Mouse (Mus musculus): ENCODE results near the gene Trnp1. TPM values are rescaled to one million over a fixed set of nuclear protein-coding genes. Genes with fewer than 3 reads are reported as not detected.
A peak's percentile ranks its signal among the peaks of the same experiment; 100 is the strongest.

Trnp1 gene
- polyA plus RNA-seq, 1 experiment from 2014 or later = 0.27 TPM

DNA sequence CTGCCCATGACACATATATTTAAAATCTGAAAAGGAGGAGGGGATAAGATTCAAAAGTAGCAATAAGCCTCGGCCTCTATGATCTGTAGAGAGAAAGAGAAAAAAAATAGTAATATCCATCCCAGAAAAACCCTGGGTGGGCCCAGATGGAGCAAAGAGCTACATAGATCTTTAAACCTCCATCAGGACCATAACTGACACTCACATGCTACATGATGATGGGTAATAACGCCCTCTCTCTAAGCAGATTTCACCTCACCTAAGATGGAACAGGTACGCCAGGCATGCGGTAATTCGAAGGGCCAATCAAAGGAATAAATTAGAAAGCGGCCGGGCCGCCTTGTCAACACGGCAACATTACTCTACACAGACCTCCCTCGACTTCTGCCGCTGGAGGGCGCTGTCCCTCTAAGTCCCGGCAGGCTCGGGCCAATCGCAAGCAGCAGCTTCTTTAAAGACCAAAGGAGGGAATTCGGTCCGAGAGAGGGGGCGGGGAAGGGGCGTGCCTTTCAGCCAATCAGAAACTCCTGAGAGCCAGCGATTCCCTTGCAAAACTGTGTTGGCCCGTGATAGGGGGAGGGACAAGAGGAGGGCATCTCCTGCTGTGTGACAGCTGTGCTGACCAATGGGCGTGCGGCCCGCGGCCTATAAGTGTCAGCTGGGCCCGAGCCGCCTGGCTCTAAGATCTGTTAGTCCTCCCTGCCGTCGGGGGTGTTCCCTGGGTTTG lies 18.7 kb downstream of the Trnp1 start, which contains the start of gene Tent5b:
Gene Tent5b, plus strand, starts transcription at position 675 of the 727 bp plus-strand sequence.
- H3K4me2 ChIP-seq = peak within 1 kb of the TSS; percentile 79
- H3K4me3 ChIP-seq = peak within 1 kb of the TSS; percentile 55
- peak within 1 kb of the TSS; percentile 47; the same call in 1 of the 2 replicates for H3K9ac ChIP-seq
- peak; percentile 98 for ATAC-seq
- no peaks in the 10 kb centered on the region for H3K36me3 ChIP-seq
- no peak within 1 kb of the TSS for H3K27ac ChIP-seq
- peaks cover 18% of the 10 kb centered on the region for H3K4me1 ChIP-seq
- 4% methylated on average over 29 of the region's 29 CpGs for WGBS (ENCODE audit: insufficient replicate concordance)
- H3K27me3 ChIP-seq (replicated peaks) = peaks cover 96% of the 10 kb centered on the region
- no peaks in the 10 kb centered on the region for H3K9me3 ChIP-seq (replicated peaks)

GRCm38 (mm10) chr4:133473833-133474232 lies 24.5 kb downstream of the Trnp1 start:
- no peak overlapping the region for H3K4me3 ChIP-seq
- no peaks in the 10 kb centered on the region for H3K36me3 ChIP-seq
- H3K4me1 ChIP-seq = peaks cover 4% of the 10 kb centered on the region; the same call in 1 of the 2 replicates
- no peak for ATAC-seq
- peaks cover 6% of the 10 kb centered on the region; the same call in 1 of the 2 replicates for H3K9me3 ChIP-seq (replicated peaks)
- H3K27ac ChIP-seq = no peak overlapping the region
- H3K9ac ChIP-seq = no peak overlapping the region
- 44% methylated on average over 2 of the region's 2 CpGs for WGBS (ENCODE audit: insufficient replicate concordance)
- peaks cover 72% of the 10 kb centered on the region for H3K27me3 ChIP-seq (replicated peaks)
- no peak overlapping the region for H3K4me2 ChIP-seq

GRCm38 (mm10) chr4:133471135-133471821 lies 27.1 kb downstream of the Trnp1 start:
- no peak for ATAC-seq
- Histone ChIP-seq H3K9ac (no peak overlapping the region), H3K27ac (no peak overlapping the region), H3K4me2 (no peak overlapping the region), H3K4me3 (no peak overlapping the region), H3K4me1 (peaks cover 16% of the 10 kb centered on the region), H3K9me3 (replicated peaks) (peaks cover 6% of the 10 kb centered on the region; the same call in 1 of the 2 replicates), H3K27me3 (replicated peaks) (peaks cover 66% of the 10 kb centered on the region), H3K36me3 (no peaks in the 10 kb centered on the region)
- WGBS (ENCODE audit: insufficient replicate concordance) = 68% methylated on average over 7 of the region's 7 CpGs

- 19% methylated on average over 12 of the region's 12 CpGs for WGBS (ENCODE audit: insufficient replicate concordance)
- H3K4me1 ChIP-seq = peaks cover 16% of the 10 kb centered on the region
- H3K9ac ChIP-seq = no peak overlapping the region
- ATAC-seq = no peak
- H3K9me3 ChIP-seq (replicated peaks) = peaks cover 6% of the 10 kb centered on the region; the same call in 1 of the 2 replicates
- H3K27me3 ChIP-seq (replicated peaks) = peaks cover 45% of the 10 kb centered on the region
- no peak overlapping the region for H3K4me3 ChIP-seq
- peak overlapping the region; percentile 78 for H3K4me2 ChIP-seq
- H3K36me3 ChIP-seq = no peaks in the 10 kb centered on the region
- no peak overlapping the region for H3K27ac ChIP-seq
Measured at GRCm38 (mm10) chr4:133469122-133469521, 29.2 kb downstream of the Trnp1 start.

DNA sequence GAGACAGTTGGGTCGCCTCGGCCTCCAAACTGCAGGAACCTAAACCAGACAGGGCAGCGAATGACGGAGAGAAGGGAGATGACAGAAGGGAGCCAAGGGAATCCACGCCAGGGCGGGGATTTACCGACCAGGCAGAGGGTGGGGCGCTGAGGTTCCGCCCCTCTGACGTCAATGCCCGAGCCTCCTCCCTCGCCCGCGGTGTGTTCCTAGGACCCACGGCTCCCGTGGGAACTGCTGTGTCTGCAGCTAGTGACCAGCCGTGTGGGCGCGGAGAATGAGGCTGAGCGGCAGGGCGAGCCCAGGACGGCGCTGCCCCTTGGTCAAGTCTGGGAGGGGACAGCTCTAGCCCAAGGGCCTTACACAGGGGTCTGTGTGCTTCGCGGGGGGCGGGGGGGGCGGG lies 30.3 kb downstream of the Trnp1 start:
- H3K36me3 ChIP-seq = no peaks in the 10 kb centered on the region
- peak overlapping the region; percentile 53 for H3K4me3 ChIP-seq
- H3K4me2 ChIP-seq = peak overlapping the region; percentile 78
- H3K27ac ChIP-seq = no peak overlapping the region
- peaks cover 37% of the 10 kb centered on the region for H3K27me3 ChIP-seq (replicated peaks)
- 1% methylated on average over 26 of the region's 27 CpGs for WGBS (ENCODE audit: insufficient replicate concordance)
- H3K9me3 ChIP-seq (replicated peaks) = peaks cover 6% of the 10 kb centered on the region; the same call in 1 of the 2 replicates
- peak overlapping the region; percentile 46; the same call in 1 of the 2 replicates for H3K9ac ChIP-seq
- ATAC-seq = peak; percentile 70
- H3K4me1 ChIP-seq = peaks cover 20% of the 10 kb centered on the region

DNA sequence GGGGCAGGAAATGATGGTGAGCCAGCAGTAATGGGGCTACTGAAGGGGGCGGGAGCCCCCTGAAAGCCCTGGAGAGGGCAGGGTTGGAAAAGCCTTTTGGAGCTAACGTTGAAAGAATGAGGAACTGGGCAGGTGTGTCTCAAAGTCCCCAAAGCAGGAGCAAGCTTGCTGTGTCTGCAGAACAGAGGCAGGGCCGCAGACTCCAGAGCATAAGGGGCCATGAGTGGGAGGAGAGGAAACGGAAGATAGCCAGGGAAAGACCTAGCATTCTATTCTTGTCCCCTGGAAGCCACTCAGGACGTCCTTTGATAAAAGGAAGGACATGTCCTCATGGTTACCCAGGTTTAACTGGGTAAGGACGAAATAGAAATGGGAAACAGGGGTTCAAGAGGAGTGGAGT lies 35.2 kb downstream of the Trnp1 start:
- H3K9me3 ChIP-seq (replicated peaks) = no peaks in the 10 kb centered on the region
- H3K4me1 ChIP-seq = peaks cover 18% of the 10 kb centered on the region
- H3K36me3 ChIP-seq = no peaks in the 10 kb centered on the region
- H3K27me3 ChIP-seq (replicated peaks) = peaks cover 13% of the 10 kb centered on the region
- no peak overlapping the region for H3K9ac ChIP-seq
- no peak overlapping the region for H3K4me3 ChIP-seq
- no peak overlapping the region for H3K27ac ChIP-seq
- H3K4me2 ChIP-seq = no peak overlapping the region
- WGBS (ENCODE audit: insufficient replicate concordance) = 20% methylated on average over 6 of the region's 6 CpGs
- ATAC-seq = no peak

DNA sequence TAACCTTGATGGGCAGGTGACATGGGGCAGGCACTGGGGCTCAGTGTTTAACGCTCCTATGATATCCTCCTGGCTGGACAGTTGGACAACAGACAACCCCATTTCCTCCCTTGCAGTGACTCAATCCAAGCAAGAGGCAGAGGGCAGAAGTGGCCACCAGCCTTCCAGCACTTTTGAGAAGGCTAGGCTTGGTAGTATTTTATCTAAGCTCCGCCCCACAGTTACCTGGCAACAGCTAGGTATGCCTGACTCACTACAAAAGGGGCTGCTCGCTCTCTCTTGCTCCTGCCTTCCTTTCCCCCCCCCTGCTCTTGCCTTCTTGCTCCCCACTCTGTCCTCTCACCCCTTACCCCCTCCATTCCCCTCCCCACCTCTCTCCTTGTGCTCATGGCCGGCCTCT lies 37.0 kb downstream of the Trnp1 start:
- Histone ChIP-seq H3K4me3 (no peak overlapping the region), H3K4me1 (0 out of 2 replicates have a peak, but pooled peaks cover 17% of the 10 kb centered on the region), H3K4me2 (no peak overlapping the region), H3K27ac (no peak overlapping the region), H3K9me3 (replicated peaks) (no peaks in the 10 kb centered on the region), H3K9ac (no peak overlapping the region), H3K27me3 (replicated peaks) (no peaks in the 10 kb centered on the region), H3K36me3 (no peaks in the 10 kb centered on the region)
- no peak for ATAC-seq
- WGBS (ENCODE audit: insufficient replicate concordance) = 70% methylated on average over 4 of the region's 4 CpGs

GRCm38 (mm10) chr4:133460796-133461325 lies 37.5 kb downstream of the Trnp1 start:
- H3K27ac ChIP-seq = no peak overlapping the region
- H3K4me3 ChIP-seq = no peak overlapping the region
- no peaks in the 10 kb centered on the region for H3K27me3 ChIP-seq (replicated peaks)
- H3K36me3 ChIP-seq = no peaks in the 10 kb centered on the region
- 47% methylated on average over 5 of the region's 5 CpGs for WGBS (ENCODE audit: insufficient replicate concordance)
- no peaks in the 10 kb centered on the region for H3K9me3 ChIP-seq (replicated peaks)
- ATAC-seq = no peak
- H3K9ac ChIP-seq = no peak overlapping the region
- no peak overlapping the region for H3K4me2 ChIP-seq
- H3K4me1 ChIP-seq = 0 out of 2 replicates have a peak, but pooled peaks cover 17% of the 10 kb centered on the region

DNA sequence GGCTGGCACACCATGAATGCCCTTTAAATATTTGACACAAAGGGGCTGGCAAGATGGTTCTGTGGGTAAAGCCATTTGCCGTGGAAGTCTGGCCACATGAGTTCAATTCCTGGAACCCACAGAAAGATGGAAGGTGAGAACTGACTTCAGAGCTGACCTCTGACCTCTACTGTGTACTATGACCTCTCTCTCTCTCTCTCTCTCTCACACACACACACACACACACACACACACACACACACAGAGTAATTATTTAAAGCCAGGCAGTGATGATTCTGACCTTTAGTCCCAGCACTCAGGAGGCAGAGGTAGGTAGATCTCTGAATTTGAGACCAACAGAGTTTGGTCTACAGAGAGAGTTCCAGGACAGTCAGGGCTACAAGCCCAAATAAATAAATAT lies 38.3 kb downstream of the Trnp1 start:
- Histone ChIP-seq H3K27ac (no peak overlapping the region), H3K9me3 (replicated peaks) (no peaks in the 10 kb centered on the region), H3K27me3 (replicated peaks) (no peaks in the 10 kb centered on the region), H3K4me1 (0 out of 2 replicates have a peak, but pooled peaks cover 17% of the 10 kb centered on the region), H3K9ac (no peak overlapping the region), H3K4me3 (no peak overlapping the region), H3K36me3 (no peaks in the 10 kb centered on the region), H3K4me2 (no peak overlapping the region)
- WGBS (ENCODE audit: insufficient replicate concordance) = 72% methylated on average over 1 of the region's 1 CpGs
- ATAC-seq = no peak

GRCm38 (mm10) chr4:133458044-133458443 lies 40.3 kb downstream of the Trnp1 start:
- no peak for ATAC-seq
- WGBS (ENCODE audit: insufficient replicate concordance) = 43% methylated on average over 3 of the region's 3 CpGs
- H3K4me2 ChIP-seq = no peak overlapping the region

GRCm38 (mm10) chr4:133452433-133452832 lies 45.9 kb downstream of the Trnp1 start:
- Histone ChIP-seq H3K4me2 (no peak overlapping the region), H3K4me1 (0 out of 2 replicates have a peak, but pooled peaks cover 5% of the 10 kb centered on the region), H3K27me3 (replicated peaks) (peaks cover 12% of the 10 kb centered on the region), H3K9ac (no peak overlapping the region), H3K4me3 (no peak overlapping the region), H3K9me3 (replicated peaks) (no peaks in the 10 kb centered on the region), H3K27ac (no peak overlapping the region), H3K36me3 (no peaks in the 10 kb centered on the region)
- WGBS (ENCODE audit: insufficient replicate concordance) = 49% methylated on average over 7 of the region's 7 CpGs
- no peak for ATAC-seq

More at GRCm38 (mm10) chr4:133458044-133458443, 40.3 kb downstream of the Trnp1 start:
- Histone ChIP-seq H3K27me3 (replicated peaks) (no peaks in the 10 kb centered on the region), H3K4me3 (no peak overlapping the region), H3K27ac (no peak overlapping the region), H3K9ac (no peak overlapping the region), H3K4me1 (0 out of 2 replicates have a peak, but pooled peaks cover 13% of the 10 kb centered on the region), H3K36me3 (no peaks in the 10 kb centered on the region), H3K9me3 (replicated peaks) (no peaks in the 10 kb centered on the region)

DNA sequence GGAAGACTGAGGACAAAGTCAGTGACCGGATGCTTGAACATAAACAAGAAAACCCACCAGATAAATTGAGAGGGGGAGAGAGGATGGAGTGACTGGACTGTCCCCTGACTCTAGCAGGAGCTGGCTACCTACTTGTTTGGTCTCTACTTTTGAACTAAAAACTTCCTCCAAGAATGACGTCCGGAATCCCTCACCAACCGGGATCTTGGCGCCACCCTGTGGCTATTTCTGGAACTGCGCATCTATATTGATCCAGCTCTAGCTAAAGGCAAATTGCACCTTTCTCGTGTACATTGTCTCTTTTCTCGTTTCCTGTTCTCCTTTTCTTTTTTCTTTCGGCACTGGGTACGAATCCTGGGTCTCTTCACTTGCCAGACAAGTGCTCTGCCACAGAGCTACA lies 46.8 kb downstream of the Trnp1 start:
- H3K4me2 ChIP-seq = no peak overlapping the region
- no peak overlapping the region for H3K27ac ChIP-seq
- H3K9me3 ChIP-seq (replicated peaks) = no peaks in the 10 kb centered on the region
- ATAC-seq = no peak
- H3K27me3 ChIP-seq (replicated peaks) = peaks cover 21% of the 10 kb centered on the region
- H3K4me3 ChIP-seq = no peak overlapping the region
- H3K36me3 ChIP-seq = no peaks in the 10 kb centered on the region
- no peaks in the 10 kb centered on the region for H3K4me1 ChIP-seq
- WGBS (ENCODE audit: insufficient replicate concordance) = 6% methylated on average over 10 of the region's 10 CpGs
- no peak overlapping the region for H3K9ac ChIP-seq
